Mouse (Mus musculus) lung, postnatal 25 days (tissue): ENCODE results near the gene Ptrh1.
A peak's percentile ranks its signal among the peaks of the same experiment; 100 is the strongest.

ENCODE experiments used
- DNase-seq: peaks from one replicate; pipeline ENCODE4 v3.0.0; 2022; ENCODE audit warnings: low spot score

Ptrh1 gene

DNA sequence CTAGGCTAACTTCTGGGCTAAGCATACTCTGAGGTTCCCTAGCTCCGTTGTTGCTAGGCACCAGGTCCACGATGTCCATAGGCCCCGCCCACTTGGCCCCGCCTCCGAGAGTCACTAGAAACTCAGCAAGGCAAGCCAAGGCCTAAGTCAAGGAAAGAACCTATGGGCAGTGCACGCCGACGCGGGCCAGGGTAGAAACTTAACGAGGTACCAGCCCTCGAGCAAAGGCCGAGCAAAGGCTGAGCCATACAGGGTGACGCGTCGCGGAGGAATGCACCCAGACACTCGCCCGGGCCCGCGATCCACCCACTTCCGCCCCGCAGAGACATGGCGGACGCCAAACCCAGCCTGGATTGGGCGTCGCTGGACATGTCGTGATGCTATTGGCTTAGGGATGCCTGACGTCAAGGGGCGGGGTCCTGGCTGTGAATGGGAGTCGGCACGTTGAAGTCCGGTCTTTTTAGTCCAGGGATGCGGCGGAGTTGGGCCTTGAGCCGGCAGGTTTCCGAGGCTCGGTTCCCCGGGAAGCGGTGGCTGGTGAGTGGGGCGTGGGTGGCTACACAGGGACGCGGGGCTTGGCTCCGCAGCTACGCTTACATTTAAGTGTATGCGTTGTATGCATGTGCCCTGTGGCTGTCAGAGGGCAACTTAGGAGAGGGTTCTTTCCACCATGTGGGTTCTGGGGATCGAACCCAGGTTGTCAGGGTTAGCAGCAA, at the start of gene Ptrh1, which contains the start of gene Ttc16:
TSS of gene Ptrh1 (plus strand) at position 428 of the 716 bp plus-strand sequence.
TSS of gene Ttc16 (minus strand) at position 275 of the 716 bp plus-strand sequence.
- peak; percentile 98 for DNase-seq

DNA sequence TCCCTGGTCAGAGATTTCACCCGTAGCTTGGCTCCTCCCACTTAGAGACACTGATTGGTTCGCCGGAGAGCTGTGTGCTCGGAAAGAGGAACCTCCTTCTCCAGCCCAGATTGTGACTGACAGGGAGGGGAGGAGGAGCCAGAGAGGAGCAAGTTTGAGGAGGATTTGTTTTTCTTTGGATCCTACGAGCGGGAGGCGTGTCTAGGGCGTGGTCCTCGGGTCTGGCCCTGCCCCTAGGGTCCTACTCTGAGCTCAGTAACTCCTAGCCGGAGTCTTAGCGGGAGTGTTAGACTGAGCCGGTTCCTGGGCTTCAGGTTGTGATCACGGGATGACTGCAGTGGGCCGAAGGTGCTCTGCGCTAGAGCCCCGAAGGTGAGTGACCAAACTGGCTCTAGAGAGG, 48.2 kb upstream of the Ptrh1 start:
- DNase-seq = peak; percentile 98

DNA sequence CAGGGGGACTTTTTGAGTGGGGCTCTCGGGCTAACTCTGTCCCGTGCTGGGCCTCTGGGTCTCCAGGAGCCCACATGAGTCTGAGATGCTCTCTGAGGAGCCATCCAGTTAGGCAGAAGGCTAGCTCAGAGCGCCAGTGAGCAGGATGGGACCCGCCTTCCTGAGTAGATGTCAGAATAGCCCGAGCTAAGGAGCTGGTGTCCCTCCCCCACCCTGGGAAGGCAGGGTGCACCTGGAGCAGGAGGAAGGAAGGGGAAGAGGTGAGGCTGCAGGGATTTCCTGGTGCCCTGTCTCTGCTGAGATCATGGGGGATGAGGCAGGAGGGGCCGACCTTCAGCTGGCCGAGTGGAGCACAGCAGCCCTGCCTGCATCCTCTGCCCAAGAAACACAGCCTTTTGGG, 47.1 kb upstream of the Ptrh1 start:
- peak; percentile 52 for DNase-seq

DNA sequence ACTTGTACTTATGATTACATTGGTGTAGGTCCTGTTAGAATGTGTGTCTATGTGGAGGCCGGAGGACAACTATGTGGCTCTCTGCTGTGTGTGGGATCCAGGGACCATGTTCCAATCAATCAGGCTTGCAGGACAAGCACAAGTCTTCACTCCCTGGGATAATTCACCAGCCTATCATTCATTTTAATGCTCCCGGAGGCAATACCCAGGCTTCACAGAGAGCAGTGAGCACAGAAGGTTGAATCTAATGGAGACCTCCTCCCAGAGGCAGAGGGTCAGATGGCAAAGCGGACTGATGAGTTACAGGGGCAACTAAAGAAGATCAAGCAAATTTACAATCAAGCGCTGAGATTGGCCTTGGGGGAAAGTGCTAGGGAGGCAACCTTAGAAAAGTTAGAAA, 46.0 kb upstream of the Ptrh1 start:
- no peak for DNase-seq

DNA sequence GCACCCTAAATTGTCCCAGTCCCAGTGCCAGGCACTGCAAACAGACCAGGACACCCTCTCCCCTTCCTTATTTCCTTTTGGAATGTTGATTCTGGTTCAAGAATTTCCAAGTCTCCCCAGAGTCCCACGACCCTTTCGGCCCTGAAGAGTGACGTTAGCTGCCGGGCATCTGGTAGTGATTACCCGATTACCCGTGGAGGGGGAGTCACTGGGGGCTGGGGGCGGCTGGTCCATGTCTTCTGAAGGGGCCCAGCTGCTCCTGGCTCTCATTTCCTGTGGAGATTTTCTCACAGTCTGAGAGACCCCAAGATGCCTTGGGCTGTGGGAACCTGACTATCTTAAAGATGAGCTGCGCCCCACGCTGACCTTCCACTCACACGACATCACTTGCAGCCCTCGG, 44.7 kb upstream of the Ptrh1 start:
- no peak for DNase-seq

DNA sequence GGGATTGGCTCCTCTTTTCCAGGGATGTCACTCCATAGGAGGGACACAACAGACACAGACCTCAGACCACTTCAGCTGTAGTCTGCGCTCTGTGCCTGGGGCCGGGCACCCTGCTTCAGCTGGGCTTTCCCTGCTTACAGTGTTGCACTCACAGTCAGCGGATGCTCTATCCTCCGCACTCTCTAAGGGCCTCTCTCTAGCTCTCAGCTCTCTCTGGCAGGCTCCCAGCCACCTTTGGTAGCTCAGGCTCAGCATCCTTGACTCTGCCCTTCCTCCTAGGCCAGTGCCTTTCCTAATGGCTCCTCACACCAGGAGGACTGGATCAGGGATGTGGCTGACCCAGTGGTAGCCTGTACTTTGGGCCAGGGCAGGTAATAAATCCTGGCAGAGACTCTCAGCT, 43.7 kb upstream of the Ptrh1 start:
- DNase-seq = no peak

DNA sequence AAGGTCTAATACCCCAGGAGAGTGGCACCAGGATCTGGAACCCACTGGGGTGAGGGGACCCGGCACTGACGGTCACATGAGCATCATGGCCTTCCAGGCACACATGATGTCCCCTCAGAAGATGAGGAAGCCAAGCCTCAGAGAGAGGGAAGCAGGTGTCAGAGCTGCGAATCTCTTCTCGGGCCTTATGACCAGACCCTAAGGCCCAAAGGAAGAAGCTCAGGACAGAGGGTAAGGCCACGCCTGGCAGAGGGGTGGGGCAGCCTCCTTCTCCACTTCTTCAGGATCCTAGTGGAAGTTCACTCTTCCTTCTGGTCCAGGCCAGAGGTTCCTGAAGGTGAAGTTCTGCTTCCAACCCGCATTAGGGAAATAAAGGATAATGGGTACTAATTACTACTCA, 42.9 kb upstream of the Ptrh1 start:
- no peak for DNase-seq

DNA sequence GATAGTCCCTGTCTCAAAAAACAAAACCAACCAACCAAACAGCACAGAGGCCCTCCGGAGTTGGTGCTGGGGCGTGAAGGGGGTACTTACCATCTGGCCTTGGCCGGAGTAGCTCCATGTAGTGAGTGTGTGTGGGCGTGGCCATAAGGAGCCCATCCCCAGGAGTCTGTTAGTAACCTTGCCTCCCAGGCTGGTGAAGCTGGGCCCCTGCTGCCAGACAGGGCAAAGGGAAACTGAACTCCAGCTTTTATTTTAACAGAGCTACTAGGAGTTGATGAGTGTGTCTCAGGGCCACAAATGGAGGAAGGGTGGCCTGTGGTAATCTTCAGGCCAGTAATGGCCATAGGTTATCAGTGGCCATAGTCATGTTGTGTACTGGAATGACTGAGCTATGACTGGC, 41.1 kb upstream of the Ptrh1 start:
- peak; percentile 44 for DNase-seq

DNA sequence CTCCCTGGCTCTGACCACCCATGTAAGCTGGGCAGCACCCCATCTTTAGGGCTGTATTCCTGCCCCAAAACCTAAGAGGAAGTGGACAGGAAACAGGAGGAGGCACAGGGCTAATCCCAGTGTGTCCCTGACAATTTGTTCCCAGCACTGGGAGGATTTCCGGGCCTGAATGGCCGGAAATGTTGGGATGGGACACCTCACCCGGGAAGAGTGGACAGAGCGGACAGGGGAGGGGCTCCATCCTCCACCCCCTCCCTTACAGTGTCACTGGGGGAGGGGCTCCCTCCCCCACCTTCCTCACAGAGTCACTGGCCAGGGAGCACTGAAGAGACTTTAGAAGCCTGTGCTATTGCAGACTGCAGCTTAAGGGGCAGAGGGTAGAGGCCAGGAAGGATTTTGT, 40.7 kb upstream of the Ptrh1 start:
- peak; percentile 89 for DNase-seq

DNA sequence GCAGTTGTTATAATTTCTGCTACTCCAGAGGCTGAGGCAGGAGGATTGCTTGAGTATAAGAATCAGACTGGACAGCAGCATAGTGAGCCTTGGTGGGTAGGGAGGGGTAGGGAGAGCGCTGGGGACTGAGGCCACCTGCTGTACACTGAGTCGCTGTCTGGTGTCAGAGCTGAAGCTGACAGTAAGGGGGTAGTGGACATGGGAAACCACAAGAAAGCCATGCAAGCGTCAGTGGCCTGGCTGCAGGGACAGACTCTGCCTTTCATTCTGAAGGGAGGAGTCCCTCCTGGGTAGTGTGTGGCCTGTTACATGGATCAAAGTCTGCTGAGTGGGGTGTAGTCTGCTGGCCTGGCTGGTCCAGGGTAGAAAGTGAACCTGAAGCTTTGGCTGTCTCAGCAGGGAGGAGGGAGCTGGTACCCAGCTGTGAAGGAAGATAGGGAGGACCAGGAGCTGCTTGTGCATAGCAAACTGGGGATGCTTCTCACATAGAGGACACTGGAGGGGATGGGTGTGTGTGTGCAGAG, 39.2 kb upstream of the Ptrh1 start:
- DNase-seq = no peak

DNA sequence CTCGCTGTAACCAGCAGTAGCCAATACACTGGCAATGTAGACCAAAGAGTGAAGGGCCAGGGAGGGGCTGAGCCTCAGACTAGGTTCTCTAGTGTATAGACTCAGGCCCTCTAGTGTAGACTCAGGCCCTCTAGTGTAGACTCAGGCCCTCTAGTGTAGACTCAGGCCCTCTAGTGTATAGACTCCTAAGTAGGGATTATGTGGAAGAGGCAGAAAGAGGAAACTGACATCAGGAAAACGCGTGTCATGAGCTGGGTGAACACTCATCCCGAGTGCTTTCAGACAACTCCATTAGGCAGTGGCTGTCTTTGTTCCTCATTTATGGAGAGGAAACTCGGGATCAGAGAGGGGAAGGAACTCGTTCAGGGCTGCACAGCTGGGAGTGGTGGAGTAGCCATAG, 38.6 kb upstream of the Ptrh1 start:
- no peak for DNase-seq

DNA sequence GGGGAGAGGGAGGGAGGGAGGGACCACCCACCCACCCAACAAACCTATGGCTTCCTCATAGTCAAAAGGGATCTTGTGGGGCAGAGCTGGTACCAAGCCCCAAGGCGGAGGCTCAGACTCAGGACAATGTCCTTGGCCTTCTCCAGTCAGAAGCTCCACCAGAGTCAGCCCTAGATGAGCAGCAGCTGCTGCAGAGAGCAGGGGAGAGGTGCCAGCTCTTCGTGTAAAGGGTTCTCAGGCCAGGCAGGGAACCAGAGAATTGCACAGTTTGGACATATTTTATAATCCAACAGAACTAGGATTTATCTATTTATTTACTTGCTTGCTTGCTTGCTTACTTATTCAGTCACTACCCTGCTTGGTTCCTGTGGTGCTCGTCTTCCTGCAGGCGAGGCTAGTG, 36.3 kb upstream of the Ptrh1 start:
- no peak for DNase-seq

DNA sequence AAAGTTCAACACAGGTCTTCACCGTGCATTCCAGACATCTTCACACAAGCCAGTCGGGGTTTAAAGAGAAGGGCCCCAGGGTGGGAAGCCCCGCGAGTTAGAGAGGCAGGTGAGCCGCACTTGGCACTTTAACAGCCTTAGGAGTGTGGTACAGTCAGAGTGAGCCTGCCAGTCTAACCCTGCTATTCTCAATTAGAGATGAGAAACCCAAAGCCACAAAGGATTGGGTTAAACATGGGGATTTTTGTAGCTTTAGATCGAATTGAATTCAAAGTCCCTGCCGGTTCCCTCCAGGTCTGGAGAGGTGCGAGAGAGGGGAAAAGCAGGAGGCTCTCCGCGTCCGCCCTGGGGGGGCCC, 34.7 kb upstream of the Ptrh1 start, which contains the start of gene 6330409D20Rik:
TSS of gene 6330409D20Rik (minus strand) at position 101 of the 357 bp plus-strand sequence.
- DNase-seq = no peak

DNA sequence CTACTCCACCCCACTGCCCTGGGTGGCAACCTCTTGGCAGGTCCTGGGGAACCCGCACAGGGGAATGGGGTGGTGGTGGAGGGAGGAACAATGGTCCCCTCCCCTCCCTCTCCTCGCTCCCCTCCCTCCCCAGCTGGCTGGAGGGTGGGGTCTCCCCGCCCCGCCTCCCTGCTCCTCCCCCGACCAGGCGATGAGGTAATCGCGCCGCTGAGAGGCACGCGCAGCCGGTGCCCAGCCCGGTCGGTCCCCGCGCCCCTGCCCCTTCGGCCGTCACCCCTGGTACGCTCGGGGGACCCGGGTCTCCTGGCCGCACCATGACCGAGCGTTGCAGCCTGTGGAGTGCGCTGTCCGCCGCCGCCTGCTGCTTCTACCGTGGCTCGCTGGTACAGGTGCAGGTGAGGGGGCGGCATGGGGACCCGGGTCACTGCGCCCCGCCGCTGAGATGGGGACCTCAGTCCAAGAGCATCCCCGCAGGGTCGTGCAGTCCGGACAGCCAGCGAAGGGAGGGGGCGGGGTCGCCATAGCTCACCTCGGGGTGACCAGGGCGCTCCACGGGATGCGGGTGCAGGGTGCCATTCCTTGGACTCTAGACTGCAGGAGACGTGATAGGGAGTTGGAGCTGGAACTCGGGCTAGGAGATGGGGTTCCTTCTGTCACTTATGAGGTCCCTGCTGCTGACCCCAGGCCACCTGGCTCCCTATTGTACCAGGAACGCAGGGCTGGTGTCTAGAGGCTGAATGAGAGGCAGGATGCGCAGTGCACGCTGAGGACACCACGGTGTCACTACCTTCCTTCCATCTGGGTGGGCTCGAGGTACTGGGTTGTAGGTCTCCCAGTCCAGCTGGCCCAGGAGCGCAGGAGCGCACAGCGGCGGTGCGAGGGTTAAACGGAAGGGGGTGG, 34.1 kb upstream of the Ptrh1 start:
- peak; percentile 57 for DNase-seq

DNA sequence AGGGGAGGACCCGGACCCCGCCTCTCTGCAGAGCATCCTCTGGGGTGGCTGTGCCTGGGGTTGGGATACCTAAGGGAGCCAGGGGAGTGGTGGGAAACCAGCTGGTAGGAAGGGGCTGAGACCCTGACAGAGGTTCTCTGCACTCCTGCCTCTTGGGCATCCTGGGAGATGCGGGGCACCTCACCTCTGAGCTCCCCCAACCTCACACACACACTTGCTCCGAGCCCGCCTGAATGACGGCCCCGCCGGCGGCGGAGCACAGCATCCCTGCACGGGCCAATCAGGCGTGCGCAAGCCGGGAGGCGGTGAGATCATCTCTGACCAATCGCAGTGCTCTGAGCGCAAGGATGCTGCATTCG, 33.4 kb upstream of the Ptrh1 start:
- DNase-seq = no peak

DNA sequence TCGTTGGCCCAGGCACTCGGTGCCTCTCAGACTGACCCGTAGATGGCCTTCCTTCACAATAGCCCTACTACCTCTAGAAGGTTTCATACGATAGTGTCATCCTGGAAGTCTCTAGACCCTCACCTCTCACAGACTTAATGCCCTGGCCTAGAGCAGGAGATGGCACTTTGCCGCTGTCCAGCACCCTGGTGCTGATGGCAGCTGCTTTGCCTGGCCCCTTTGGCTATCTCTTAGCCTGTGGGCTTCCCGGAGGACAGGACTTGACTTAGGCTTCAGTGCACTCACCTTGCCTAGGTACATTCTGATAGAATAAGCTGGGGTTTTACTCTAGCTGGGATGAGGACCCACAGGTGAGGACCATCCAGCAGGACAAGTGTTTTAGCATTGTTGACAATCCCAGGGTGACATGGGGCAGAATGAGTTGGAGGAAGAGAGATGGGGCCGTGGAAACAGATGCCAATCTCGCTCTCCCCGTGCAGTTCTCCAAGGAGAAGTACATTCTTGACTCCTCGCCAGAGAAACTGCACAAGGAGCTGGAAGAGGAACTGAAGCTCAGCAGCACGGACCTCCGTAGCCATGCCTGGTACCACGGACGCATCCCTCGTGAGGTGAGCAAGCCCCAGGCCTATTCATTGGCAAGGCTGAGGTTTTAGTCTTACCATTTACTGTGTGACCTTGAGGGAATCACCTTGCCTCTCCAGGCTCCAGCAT, 31.2 kb upstream of the Ptrh1 start:
- no peak for DNase-seq

DNA sequence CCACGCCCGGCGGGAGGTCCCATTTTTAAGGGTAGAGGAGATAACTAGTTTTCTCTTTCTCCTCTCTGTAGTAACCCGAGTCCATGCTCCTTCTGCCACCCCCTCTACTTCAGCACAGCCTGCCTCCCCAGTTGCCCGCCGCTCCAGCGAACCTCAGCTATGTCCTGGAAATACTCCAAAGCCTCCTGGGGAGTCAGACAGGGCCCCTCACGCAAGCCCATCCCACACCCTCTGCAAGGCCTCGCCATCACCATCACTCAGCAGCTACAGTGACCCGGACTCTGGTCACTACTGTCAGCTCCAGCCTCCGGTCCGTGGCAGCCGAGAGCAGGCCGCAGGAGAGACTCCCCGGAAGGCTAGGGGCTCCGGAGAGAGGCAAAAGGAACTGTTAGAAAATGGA, 26.5 kb upstream of the Ptrh1 start:
- no peak for DNase-seq

DNA sequence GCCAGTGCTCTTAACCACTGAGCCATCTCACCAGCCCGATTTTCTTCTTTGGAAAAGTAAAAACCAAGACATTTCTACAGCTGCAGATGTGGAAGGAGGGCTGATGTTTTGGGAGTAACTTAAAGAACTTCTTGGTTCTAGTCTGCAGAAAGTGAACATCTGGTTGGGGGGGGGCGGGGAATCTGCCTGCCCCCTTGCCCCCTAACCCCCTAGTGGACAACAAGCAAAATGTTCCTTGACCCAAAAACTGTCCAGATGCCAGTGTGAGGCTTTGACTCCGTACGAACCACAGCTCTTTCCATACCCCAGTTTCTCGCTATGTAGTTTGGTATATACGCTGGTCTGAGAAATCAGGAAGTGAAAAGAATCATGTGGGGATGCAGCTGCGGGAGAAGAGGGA, 25.4 kb upstream of the Ptrh1 start:
- DNase-seq = no peak

DNA sequence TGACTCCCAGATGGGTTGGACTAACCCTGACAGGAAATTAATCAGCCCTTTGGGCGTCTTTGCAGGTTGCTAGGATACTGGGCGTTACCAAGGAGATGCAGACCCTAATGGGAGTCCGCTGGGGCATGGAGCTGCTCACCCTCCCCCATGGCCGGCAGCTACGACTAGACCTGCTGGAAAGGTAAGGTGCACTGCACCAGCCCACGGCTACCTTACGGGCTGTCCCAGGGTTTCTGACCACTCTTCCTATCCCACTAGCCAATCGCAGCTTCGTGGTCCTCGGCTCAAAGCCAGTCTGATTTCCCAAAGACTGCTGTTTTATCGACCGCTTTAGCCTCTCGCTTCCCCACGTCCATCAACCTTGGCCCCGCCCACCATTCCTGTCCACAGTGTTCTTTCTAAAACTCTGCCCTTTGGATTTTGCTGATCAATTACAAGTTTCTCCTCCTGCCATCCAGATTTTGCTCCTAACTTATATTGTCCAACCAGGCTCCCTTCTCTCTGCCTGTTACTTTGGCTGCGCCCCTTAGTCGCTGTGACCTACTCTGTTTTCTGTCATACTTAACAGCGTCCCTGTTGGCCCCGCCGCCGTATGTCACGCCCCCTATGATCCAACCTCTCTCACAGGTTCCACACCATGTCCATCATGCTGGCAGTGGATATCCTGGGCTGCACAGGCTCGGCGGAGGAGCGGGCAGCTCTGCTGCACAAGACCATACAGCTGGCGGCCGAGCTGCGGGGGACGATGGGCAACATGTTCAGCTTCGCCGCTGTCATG, 24.5 kb upstream of the Ptrh1 start:
- peak; percentile 79 for DNase-seq

DNA sequence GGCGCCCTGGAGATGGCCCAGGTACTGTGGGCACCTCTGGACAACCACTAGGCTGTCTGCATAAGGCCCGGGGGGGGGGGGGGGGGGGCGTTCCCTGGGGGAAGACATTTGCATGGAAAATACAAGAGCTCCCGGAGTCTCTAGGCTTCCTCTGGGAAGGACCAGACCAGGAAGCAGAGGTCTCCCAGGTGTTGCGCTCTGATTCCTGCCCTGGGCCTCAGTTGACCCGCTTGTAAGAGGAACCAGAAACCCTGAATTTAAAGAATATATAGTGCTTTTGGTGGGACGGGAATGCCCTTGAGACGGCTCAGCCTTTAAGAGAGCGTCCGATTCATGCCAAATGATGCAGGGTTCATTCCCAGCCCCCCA, 23.9 kb upstream of the Ptrh1 start:
- DNase-seq = no peak

DNA sequence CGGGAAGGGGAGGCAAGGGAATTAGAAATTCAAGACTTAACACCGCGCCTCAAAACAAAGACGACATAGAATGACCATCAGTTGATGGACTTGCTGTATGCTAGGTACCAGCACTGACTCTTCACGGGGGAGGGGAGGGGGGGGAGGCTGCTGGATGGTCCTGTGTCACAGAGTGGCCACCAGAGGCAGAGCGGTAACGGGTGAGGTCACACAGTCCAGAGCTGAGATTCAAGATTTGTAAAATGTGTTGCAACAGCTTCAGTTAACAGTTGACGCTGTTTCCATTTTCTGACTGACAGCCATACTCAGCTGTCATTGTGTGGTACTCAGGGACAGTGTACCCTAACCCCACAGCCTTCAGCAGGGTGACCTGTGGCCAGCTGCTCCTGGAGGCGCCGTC, 23.4 kb upstream of the Ptrh1 start:
- no peak for DNase-seq

DNA sequence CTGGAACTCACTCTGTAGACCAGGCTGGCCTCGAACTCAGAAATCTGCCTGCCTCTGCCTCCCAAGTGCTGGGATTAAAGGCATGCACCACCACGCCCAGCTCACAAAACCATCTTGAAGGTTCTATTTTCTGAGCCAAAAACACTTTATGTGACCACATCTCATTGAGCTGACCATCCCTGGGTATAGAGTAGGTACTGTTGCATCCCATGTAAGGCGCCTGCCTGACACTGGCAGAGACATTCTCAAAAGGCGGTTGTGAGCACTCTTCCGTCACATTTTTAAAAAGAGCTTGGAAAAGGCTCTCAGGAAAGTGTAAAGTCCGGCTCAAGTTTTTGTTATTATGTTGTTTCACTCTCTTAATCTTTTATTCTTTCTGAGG, 18.9 kb upstream of the Ptrh1 start:
- no peak for DNase-seq
